Mouse (Mus musculus) lung, adult 2 months (tissue): ENCODE measurements around the gene Galnt16. TPM values are rescaled to one million over a fixed set of nuclear protein-coding genes. Genes with fewer than 3 reads are reported as not detected.

Experiments
- DNase-seq: peaks from one replicate; pipeline ENCODE4 v3.0.0; 2022
- H3K4me1 ChIP-seq: fragments of 200-500 bp; 2 replicates; pipeline ENCODE4 v1.6.1; 2011; ENCODE audit warnings: low read length; ENCODE audit not compliant: control insufficient read depth, insufficient read depth
- H3K4me3 ChIP-seq: fragments of 200-500 bp; replicated peaks from 2 replicates; pipeline ENCODE3; 2011; ENCODE audit warnings: low read depth, mild to moderate bottlenecking, control low read depth, low read length; ENCODE audit errors: extremely low read depth
- CTCF ChIP-seq: fragments of 200-500 bp; IDR thresholded peaks from 2 replicates; pipeline ENCODE4 v1.5.1; 2011; ENCODE audit warnings: mild to moderate bottlenecking, low read length, control low read depth; ENCODE audit not compliant: insufficient read depth
- POLR2A ChIP-seq: fragments of 200-500 bp; IDR thresholded peaks from 2 replicates; pipeline ENCODE4 v1.6.1; 2011; ENCODE audit warnings: low read depth, mild to moderate bottlenecking, control low read depth, low read length, borderline replicate concordance; ENCODE audit errors: extremely low read depth
- WGBS: fragments of 180-500 bp; shearing (Covaris S2); methylation state at CpG from one replicate; pipeline ENCODE4 v1.1.7; 2018; 5-methylcytosine and 5-hydroxymethylcytosine counted together
- polyA plus RNA-seq: library from polyadenylated mRNA; depleted of rRNA; stranded (reverse); fragments of >200 nt; gene quantifications from 2 replicates; pipeline ENCODE4 v1.2.3, GENCODE M21; 2012

Galnt16 gene
- polyA plus RNA-seq, 1 experiment = 2.6 TPM

DNA sequence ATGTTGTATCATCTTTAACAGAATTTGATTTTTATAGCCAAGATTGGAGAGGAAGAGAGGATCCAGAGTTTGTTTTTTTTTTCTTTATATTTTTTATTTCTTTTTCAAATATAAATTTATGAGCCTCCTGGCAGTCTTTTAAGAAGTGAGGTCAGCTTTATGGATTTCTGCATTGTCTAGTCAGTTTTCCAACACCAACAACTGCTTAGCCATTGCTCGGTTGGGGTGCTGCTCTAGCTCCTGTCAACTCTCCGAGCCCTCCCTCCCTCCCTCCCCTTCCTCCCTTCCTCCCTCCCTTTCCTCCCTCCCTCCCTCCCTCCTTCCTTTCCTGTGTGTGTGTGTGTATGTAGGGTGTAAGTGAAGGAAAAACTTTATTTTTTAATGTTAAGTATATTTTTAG lies 43.8 kb downstream of the Galnt16 start:
- 15% methylated on average over 2 of the region's 2 CpGs for WGBS
- Histone ChIP-seq H3K4me3 (no peak overlapping the region), H3K4me1 (no peaks in the 10 kb centered on the region; the same call in 1 of the 2 replicates)
- DNase-seq = no peak
- TF ChIP-seq CTCF (no peak), POLR2A (no peak)

DNA sequence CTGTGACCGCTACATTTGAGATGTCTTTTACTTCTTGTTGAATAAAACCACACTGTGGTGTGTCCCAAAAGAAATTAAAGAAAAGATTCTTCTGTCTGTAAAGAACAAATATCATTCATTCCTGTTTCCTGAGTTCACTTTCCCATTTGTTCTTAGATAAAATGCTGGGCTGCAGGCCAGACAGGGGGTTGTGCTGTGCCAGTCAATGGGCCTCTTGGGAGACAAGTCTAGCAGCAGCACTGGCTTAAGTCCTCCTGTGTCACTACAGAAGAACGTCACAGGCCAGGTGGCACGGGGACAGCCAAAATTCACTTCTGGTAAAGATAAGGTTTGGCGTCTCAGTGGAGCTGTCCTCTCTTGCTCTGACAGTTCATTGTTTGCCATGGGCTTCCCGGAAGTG lies 44.7 kb downstream of the Galnt16 start:
- WGBS = 44% methylated on average over 5 of the region's 5 CpGs
- TF ChIP-seq POLR2A (no peak), CTCF (no peak)
- no peak for DNase-seq

DNA sequence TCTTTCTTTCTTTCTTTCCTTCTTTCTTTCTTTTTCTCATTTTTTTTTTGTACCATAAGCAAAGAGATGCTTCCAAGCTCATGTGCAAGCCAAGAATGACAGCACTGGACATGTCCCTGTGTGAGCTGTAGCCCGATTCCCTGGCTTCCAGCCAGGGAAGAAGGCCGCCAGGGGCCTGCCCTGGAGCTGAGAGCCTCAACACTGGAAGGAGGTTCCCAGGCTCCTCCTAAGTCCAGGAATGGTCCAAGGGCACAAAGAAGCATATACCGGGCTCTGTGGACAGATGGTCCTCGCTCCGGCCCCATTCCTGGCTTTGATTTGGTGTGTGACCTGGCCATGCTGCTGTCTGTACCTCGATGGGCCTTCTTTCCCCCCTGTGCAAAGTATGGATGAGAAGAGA lies 46.9 kb downstream of the Galnt16 start:
- WGBS = 58% methylated on average over 6 of the region's 6 CpGs
- no peak for TF ChIP-seq CTCF
- no peak for TF ChIP-seq POLR2A
- no peaks in the 10 kb centered on the region; the same call in 1 of the 2 replicates for H3K4me1 ChIP-seq
- DNase-seq = no peak
- no peak overlapping the region for H3K4me3 ChIP-seq

More for the DNA sequence above, 44.7 kb downstream of the Galnt16 start:
- H3K4me3 ChIP-seq = no peak overlapping the region
- no peaks in the 10 kb centered on the region; the same call in 1 of the 2 replicates for H3K4me1 ChIP-seq

- no peak overlapping the region for H3K4me3 ChIP-seq
- no peak for DNase-seq
- WGBS = 57% methylated on average over 2 of the region's 2 CpGs
- no peak for TF ChIP-seq CTCF
- TF ChIP-seq POLR2A = no peak
- H3K4me1 ChIP-seq = no peaks in the 10 kb centered on the region; the same call in 1 of the 2 replicates
Measured at GRCm38 (mm10) chr12:80565793-80566192, 47.7 kb downstream of the Galnt16 start.

DNA sequence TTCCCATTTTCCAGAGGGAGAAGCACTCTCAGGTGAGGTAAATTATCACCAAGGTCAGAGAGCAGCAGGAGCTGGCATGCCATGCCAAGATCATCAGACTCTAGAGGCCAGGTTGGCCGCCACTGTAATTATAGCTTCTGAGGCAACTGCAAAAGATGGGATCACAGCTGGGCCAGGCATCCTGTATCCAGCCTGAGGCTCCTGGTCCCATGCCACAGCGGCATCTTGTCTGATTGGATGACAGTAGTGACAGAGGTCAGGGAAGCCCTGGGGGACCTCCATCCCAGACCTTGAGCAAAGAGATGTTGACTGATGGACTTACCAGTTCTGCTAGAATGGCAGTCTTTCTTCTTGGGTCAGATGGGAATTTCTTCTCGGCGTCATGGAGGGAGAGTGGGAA lies 48.4 kb downstream of the Galnt16 start:
- H3K4me3 ChIP-seq = no peak overlapping the region
- H3K4me1 ChIP-seq = no peaks in the 10 kb centered on the region; the same call in 1 of the 2 replicates
- no peak for TF ChIP-seq CTCF
- TF ChIP-seq POLR2A = no peak
- 58% methylated on average over 4 of the region's 4 CpGs for WGBS
- DNase-seq = no peak

- WGBS = 29% methylated on average over 3 of the region's 3 CpGs
Measured at GRCm38 (mm10) chr12:80567375-80567774, 49.3 kb downstream of the Galnt16 start.

DNA sequence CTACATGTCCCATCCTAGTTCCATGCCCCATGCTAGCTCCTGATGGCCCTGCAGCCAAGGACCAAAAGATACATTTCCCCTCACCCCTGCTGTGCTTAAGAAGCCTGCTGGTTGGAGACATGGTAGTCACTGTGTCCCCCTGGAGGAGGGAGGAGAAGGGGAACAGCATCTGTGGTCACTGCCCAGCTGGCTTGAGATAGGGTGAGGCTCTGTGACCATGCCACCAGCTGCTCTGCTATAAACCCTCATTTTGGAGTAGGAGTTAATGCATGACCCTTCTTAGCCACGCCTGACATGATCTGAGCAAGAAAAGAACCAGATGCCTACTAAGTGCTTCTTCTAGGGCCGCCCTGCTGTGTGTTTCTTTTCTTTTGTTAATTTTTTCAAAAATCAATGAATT lies 51.5 kb downstream of the Galnt16 start:
- H3K4me1 ChIP-seq = no peaks in the 10 kb centered on the region; the same call in 1 of the 2 replicates
- 88% methylated on average over 2 of the region's 2 CpGs for WGBS
- no peak overlapping the region for H3K4me3 ChIP-seq
- DNase-seq = no peak
- no peak for TF ChIP-seq POLR2A
- TF ChIP-seq CTCF = no peak

More at GRCm38 (mm10) chr12:80567375-80567774, 49.3 kb downstream of the Galnt16 start:
- Histone ChIP-seq H3K4me3 (no peak overlapping the region), H3K4me1 (no peaks in the 10 kb centered on the region; the same call in 1 of the 2 replicates)
- no peak for TF ChIP-seq POLR2A
- no peak for TF ChIP-seq CTCF
- no peak for DNase-seq

- WGBS = 88% methylated on average over 4 of the region's 4 CpGs
- no peak overlapping the region for H3K4me3 ChIP-seq
- no peak for DNase-seq
- TF ChIP-seq POLR2A (no peak), CTCF (no peak)
- no peaks in the 10 kb centered on the region for H3K4me1 ChIP-seq
Measured at GRCm38 (mm10) chr12:80574318-80574717, 56.2 kb downstream of the Galnt16 start.

DNA sequence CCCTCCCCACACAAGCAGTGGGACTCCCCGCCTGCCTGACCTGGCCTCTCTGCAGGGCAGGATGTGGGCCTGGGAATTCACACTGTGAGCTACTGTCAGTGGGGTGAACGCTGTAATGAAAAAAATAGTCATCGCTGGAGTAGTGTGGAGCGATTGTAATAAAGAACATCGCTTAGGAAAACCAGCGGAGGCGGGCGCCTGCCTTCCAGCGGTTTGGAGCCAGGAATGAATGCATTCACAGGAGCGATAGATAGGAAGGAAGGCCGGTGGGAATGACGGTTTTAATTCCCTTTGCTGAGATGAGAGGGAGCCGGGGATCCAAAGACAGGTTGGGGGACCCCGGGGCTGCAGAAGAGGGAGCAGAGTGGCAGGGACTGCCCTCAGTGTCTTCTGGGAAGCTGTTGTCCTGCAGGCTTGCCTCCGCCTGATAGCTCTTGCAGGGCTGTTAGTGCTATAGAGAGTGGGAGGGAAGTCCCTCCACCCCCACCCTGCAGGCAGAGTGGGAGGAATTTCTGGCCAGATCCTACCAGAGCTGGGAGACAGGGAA lies 56.8 kb downstream of the Galnt16 start:
- TF ChIP-seq CTCF (no peak), POLR2A (no peak)
- DNase-seq = no peak
- 42% methylated on average over 15 of the region's 15 CpGs for WGBS
- no peaks in the 10 kb centered on the region for H3K4me1 ChIP-seq
- no peak overlapping the region for H3K4me3 ChIP-seq

DNA sequence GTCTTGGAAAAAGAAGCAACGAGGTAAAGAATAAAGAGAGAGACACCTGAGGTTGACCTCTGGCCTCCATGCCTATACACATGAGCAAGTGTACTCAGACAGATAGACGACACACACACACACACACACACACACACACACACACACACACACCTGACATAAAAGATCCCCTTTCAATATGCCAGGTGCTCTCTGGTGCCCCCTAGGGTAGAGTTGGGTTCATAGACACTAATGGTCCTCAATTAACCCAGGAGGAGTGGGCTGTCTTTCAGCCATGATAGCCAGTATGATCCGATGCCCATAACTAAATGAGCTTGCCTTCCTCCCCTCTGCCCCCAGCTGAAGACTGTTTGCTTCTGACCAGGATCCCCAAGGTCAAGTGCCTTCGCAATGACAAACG lies 59.0 kb downstream of the Galnt16 start:
- 70% methylated on average over 5 of the region's 5 CpGs for WGBS
- TF ChIP-seq POLR2A = no peak
- Histone ChIP-seq H3K4me1 (no peaks in the 10 kb centered on the region), H3K4me3 (no peak overlapping the region)
- DNase-seq = peak; percentile 25
